In the genomic region with DNA sequence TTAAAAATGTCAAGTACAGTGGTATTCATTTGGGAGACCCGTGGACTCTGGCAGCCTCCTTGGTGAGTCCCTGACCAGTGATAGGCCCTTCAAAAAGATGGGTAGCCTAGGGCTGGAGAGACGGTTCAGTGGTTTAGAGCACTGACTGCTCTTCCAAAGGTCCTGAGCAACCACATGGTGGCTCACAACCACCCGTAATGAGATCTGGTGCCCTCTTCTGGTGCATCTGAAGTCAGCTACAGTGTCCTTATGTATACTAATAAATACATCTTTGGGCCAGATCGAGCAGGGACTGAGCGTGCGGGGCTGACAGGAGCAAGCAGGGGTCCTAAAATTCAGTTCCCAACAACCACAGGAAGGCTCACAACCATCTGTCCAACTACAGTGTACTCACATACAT, we compare ENCODE assay signal across 8 mouse cellular contexts. TPM values are rescaled to one million over a fixed set of nuclear protein-coding genes. Genes with fewer than 3 reads are reported as not detected.
A peak's percentile ranks its signal among the peaks of the same experiment; 100 is the strongest.
DNase-seq lines count a peak whose midpoint lies in the region; ATAC-seq and TF ChIP-seq lines count a peak whose summit lies in the region.

No protein-coding gene starts in this region.

- no peaks in the 10 kb centered on the region for H3K9me3 ChIP-seq in liver, embryonic 15.5 days (replicated peaks)
- no peaks in the 10 kb centered on the region for H3K9me3 ChIP-seq in hindbrain, embryonic 12.5 days (replicated peaks)

- peak overlapping the region; percentile 18 for H3K4me2 ChIP-seq in liver, embryonic 15.5 days
- no peak overlapping the region for H3K4me2 ChIP-seq in hindbrain, embryonic 12.5 days (replicated peaks)

- H3K27ac ChIP-seq in thymus, adult 2 months (ENCODE audit: control insufficient read depth, insufficient read depth, low read length): no peak overlapping the region
- H3K27ac ChIP-seq in liver, embryonic 15.5 days (replicated peaks): no peak overlapping the region
- no peak overlapping the region for H3K27ac ChIP-seq in hindbrain, embryonic 12.5 days

- H3K4me1 ChIP-seq in thymus, adult 2 months (replicated peaks; ENCODE audit: control insufficient read depth, insufficient read depth, low read length): peaks cover 2% of the 10 kb centered on the region; the same call in 1 of the 2 replicates
- peaks cover 27% of the 10 kb centered on the region for H3K4me1 ChIP-seq in liver, embryonic 15.5 days (replicated peaks)
- no peaks in the 10 kb centered on the region for H3K4me1 ChIP-seq in hindbrain, embryonic 12.5 days

- no peak for TF ChIP-seq POLR2A in thymus, adult 2 months (IDR thresholded peaks at IDR 0.05; ENCODE audit: control insufficient read depth, extremely low read depth, insufficient read depth, low read length, poor library complexity)

- no peak overlapping the region for H3K9ac ChIP-seq in liver, embryonic 15.5 days
- H3K9ac ChIP-seq in hindbrain, embryonic 12.5 days: no peak overlapping the region

- no peaks in the 10 kb centered on the region for H3K36me3 ChIP-seq in thymus, adult 2 months (ENCODE audit: control insufficient read depth, insufficient read depth, low read length)
- no peaks in the 10 kb centered on the region for H3K36me3 ChIP-seq in liver, embryonic 15.5 days (replicated peaks)
- no peaks in the 10 kb centered on the region for H3K36me3 ChIP-seq in hindbrain, embryonic 12.5 days

- peak; percentile 62 to 66 for DNase-seq in cerebellum, postnatal 10 days
- no peak for DNase-seq in cerebellum, adult 8-10 months
- peak; percentile 50 for DNase-seq in thymus, adult 2 months
- no peak for DNase-seq in thymus, postnatal 0 days (ENCODE audit: low spot score)
- no peak for DNase-seq in embryo, embryonic 10.5 days (ENCODE audit: low spot score)

- ATAC-seq in liver, embryonic 15.5 days (ENCODE audit: insufficient read depth): 0 out of 2 replicates have a peak, but pooled peaks have one; percentile 17
- ATAC-seq in hindbrain, embryonic 12.5 days (ENCODE audit: low FRiP score): no peak
- ATAC-seq in activated CD4-positive, CD25-positive, alpha-beta regulatory T cell, adult 4 months: no peak

- no peaks in the 10 kb centered on the region for H3K27me3 ChIP-seq in thymus, adult 2 months (ENCODE audit: control insufficient read depth, insufficient read depth, low read length)
- no peaks in the 10 kb centered on the region for H3K27me3 ChIP-seq in liver, embryonic 15.5 days
- no peaks in the 10 kb centered on the region for H3K27me3 ChIP-seq in hindbrain, embryonic 12.5 days

- 15% methylated on average over 6 of the region's 6 CpGs for WGBS in thymus, adult 2 months
- WGBS in liver, embryonic 15.5 days (ENCODE audit: insufficient replicate concordance): 12% methylated on average over 6 of the region's 6 CpGs
- 38% methylated on average over 6 of the region's 6 CpGs for WGBS in hindbrain, embryonic 12.5 days

- no peak overlapping the region for H3K4me3 ChIP-seq in thymus, adult 2 months (ENCODE audit: control insufficient read depth, insufficient read depth, low read length)
- H3K4me3 ChIP-seq in liver, embryonic 15.5 days (replicated peaks): no peak overlapping the region
- H3K4me3 ChIP-seq in hindbrain, embryonic 12.5 days: no peak overlapping the region

- TF ChIP-seq CTCF in thymus, adult 2 months (IDR thresholded peaks at IDR 0.05; ENCODE audit: borderline replicate concordance, control insufficient read depth, extremely low read depth, insufficient read depth, low read length, poor library complexity): no peak

RNA-seq across cellular contexts. Expression of a gene that starts 13.0 kb away (rescaled TPM):
- polyA plus RNA-seq in thymus, adult 2 months (2012; rRNA removed): 0.91 and 1.5 TPM in 2 replicates
- 0.36 and 1.1 TPM in 2 replicates for polyA plus RNA-seq in thymus, postnatal 0 days (2015; fragmentation: Nextera tagmentation; extraction: Ambion mirVana)
- 0.13 and 0.24 TPM in 2 replicates for polyA plus RNA-seq in liver, embryonic 15.5 days (2015; fragmentation: Nextera tagmentation; extraction: Ambion mirVana)
- polyA plus RNA-seq in hindbrain, embryonic 12.5 days (2016; fragmentation: Nextera tagmentation; extraction: Ambion mirVana): 2.6 and 3.9 TPM in 2 replicates
- under 1 TPM in 1 of 2 experiments, not detected in 1; 0.37 TPM for polyA plus RNA-seq in activated CD4-positive, CD25-positive, alpha-beta regulatory T cell, adult 4 months (2017; shearing (Covaris generic))

RNA-seq across cellular contexts. Expression of a gene that starts 13.0 kb away (rescaled TPM):
- polyA plus RNA-seq in thymus, adult 2 months (2012; rRNA removed): 0.08 TPM in 1 of 2 replicates, not detected in the other
- polyA plus RNA-seq in thymus, postnatal 0 days (2015; fragmentation: Nextera tagmentation; extraction: Ambion mirVana): not detected in 2 replicates
- 0.09 and 0.13 TPM in 2 replicates for polyA plus RNA-seq in liver, embryonic 15.5 days (2015; fragmentation: Nextera tagmentation; extraction: Ambion mirVana)
- 0.09 and 0.12 TPM in 2 replicates for polyA plus RNA-seq in hindbrain, embryonic 12.5 days (2016; fragmentation: Nextera tagmentation; extraction: Ambion mirVana)
- under 1 TPM in 1 of 2 experiments, not detected in 1; 0.33 TPM for polyA plus RNA-seq in activated CD4-positive, CD25-positive, alpha-beta regulatory T cell, adult 4 months (2017; shearing (Covaris generic))

RNA-seq across cellular contexts. Expression of a gene that starts 13.1 kb away (rescaled TPM):
- 0.70 and 0.75 TPM in 2 replicates for polyA plus RNA-seq in thymus, adult 2 months (2012; rRNA removed)
- 0.27 and 0.42 TPM in 2 replicates for polyA plus RNA-seq in thymus, postnatal 0 days (2015; fragmentation: Nextera tagmentation; extraction: Ambion mirVana)
- 2.9 and 4.0 TPM in 2 replicates for polyA plus RNA-seq in liver, embryonic 15.5 days (2015; fragmentation: Nextera tagmentation; extraction: Ambion mirVana)
- 5.2 and 6.3 TPM in 2 replicates for polyA plus RNA-seq in hindbrain, embryonic 12.5 days (2016; fragmentation: Nextera tagmentation; extraction: Ambion mirVana)
- polyA plus RNA-seq in activated CD4-positive, CD25-positive, alpha-beta regulatory T cell, adult 4 months (2017; shearing (Covaris generic)): under 1 TPM in 1 of 2 experiments, not detected in 1; 0.36 TPM

RNA-seq across cellular contexts. Expression of a gene that starts 13.2 kb away (rescaled TPM):
- polyA plus RNA-seq in thymus, adult 2 months (2012; rRNA removed): 407 and 566 TPM in 2 replicates
- 929 and 986 TPM in 2 replicates for polyA plus RNA-seq in thymus, postnatal 0 days (2015; fragmentation: Nextera tagmentation; extraction: Ambion mirVana)
- polyA plus RNA-seq in liver, embryonic 15.5 days (2015; fragmentation: Nextera tagmentation; extraction: Ambion mirVana): 473 and 512 TPM in 2 replicates
- 480 and 552 TPM in 2 replicates for polyA plus RNA-seq in hindbrain, embryonic 12.5 days (2016; fragmentation: Nextera tagmentation; extraction: Ambion mirVana)
- 100 to 1,000 TPM; 427 to 519 TPM for polyA plus RNA-seq in activated CD4-positive, CD25-positive, alpha-beta regulatory T cell, adult 4 months (2017; shearing (Covaris generic))

RNA-seq across cellular contexts. Expression of a gene that starts 20.9 kb away (rescaled TPM):
- polyA plus RNA-seq in thymus, adult 2 months (2012; rRNA removed): not detected in 2 replicates
- polyA plus RNA-seq in thymus, postnatal 0 days (2015; fragmentation: Nextera tagmentation; extraction: Ambion mirVana): 0.29 TPM in 1 of 2 replicates, not detected in the other
- polyA plus RNA-seq in liver, embryonic 15.5 days (2015; fragmentation: Nextera tagmentation; extraction: Ambion mirVana): 49.7 and 54.7 TPM in 2 replicates
- polyA plus RNA-seq in hindbrain, embryonic 12.5 days (2016; fragmentation: Nextera tagmentation; extraction: Ambion mirVana): not detected in 2 replicates
- polyA plus RNA-seq in activated CD4-positive, CD25-positive, alpha-beta regulatory T cell, adult 4 months (2017; shearing (Covaris generic)): not detected

Comparison
In these comparisons a context has a peak if more than half of its experiments do, and no peak if none do; other contexts are left out.
1. DNase-seq: peak in cerebellum, postnatal 10 days (2 of 2) and thymus, adult 2 months (single experiment); none in cerebellum, adult 8-10 months (single experiment), thymus, postnatal 0 days (single experiment) and embryo, embryonic 10.5 days (single experiment).